Mouse (Mus musculus): ENCODE data around the gene Nckap5.

DNA sequence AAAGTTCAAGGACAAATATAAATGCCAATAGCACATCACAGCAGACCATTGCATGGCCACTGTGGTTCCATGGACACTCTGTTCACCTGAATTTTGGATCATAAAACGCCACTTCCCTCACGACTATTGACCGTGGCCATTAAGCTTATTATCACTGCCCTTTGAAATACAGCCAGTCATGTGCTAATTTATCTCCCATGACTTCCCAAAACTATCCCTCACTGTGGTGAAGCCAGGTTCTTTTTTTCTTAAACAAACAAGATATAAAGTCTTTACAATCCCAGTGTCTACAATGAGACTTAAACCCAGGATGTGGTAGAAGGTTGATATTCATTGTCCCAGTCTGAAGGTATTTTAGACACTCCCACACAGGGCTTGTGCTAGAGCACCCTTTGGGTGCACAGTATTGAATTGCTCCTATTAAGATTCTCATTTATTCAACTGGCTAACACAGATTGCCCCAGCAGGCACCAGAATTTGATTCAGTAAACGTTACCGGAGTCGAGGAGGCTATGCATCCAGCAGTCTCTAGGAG, 293.3 kb downstream of the Nckap5 start:
- no peak for TF ChIP-seq CTCF (conservative IDR thresholded peaks at IDR 0.05; ENCODE audit: insufficient read depth, insufficient read length, low read depth, low read length)
- no peak for TF ChIP-seq POLR2A (IDR thresholded peaks at IDR 0.05; ENCODE audit: low read depth, low read length)
